Mouse (Mus musculus): ENCODE data around the gene Gpt2. TPM values are rescaled to one million over a fixed set of nuclear protein-coding genes. Genes with fewer than 3 reads are reported as not detected.
A peak's percentile ranks its signal among the peaks of the same experiment; 100 is the strongest.

The Gpt2 gene
- polyA plus RNA-seq, 1 experiment, result 29.1 TPM

GRCm38 (mm10) chr8:85462441-85462840 lies 29.9 kb upstream of the Gpt2 start:
- no peak overlapping the region for H3K9ac ChIP-seq (ENCODE audit: low read depth, poor library complexity, severe bottlenecking)

GRCm38 (mm10) chr8:85464316-85464715 lies 28.1 kb upstream of the Gpt2 start:
- TF ChIP-seq POLR2A (IDR thresholded peaks at IDR 0.05; ENCODE audit: insufficient read depth, low read length) (no peak), EP300 (IDR thresholded peaks at IDR 0.05; ENCODE audit: insufficient read depth, low read depth, low read length) (no peak), CTCF (IDR thresholded peaks at IDR 0.05; ENCODE audit: low read depth, low read length) (no peak)
- no peaks in the 10 kb centered on the region for H3K36me3 ChIP-seq (ENCODE audit: control insufficient read depth, insufficient read depth, low read length, poor library complexity, severe bottlenecking)
- no peak overlapping the region for H3K9ac ChIP-seq (ENCODE audit: low read depth, poor library complexity, severe bottlenecking)
- H3K9me3 ChIP-seq (replicated peaks; ENCODE audit: control insufficient read depth, insufficient read depth, low read length, poor library complexity, severe bottlenecking), result no peaks in the 10 kb centered on the region
- H3K4me3 ChIP-seq (ENCODE audit: low read depth, low read length), result no peak overlapping the region
- H3K27ac ChIP-seq (ENCODE audit: insufficient read depth, low read length), result no peak overlapping the region
- H3K4me1 ChIP-seq (ENCODE audit: control insufficient read depth, insufficient read depth, low read length), result peaks cover 2% of the 10 kb centered on the region
- no peaks in the 10 kb centered on the region for H3K27me3 ChIP-seq (ENCODE audit: control insufficient read depth, insufficient read depth, low read length, poor library complexity, severe bottlenecking)

More at GRCm38 (mm10) chr8:85462441-85462840, 29.9 kb upstream of the Gpt2 start:
- H3K27me3 ChIP-seq (ENCODE audit: control insufficient read depth, insufficient read depth, low read length, poor library complexity, severe bottlenecking), result no peaks in the 10 kb centered on the region
- no peak overlapping the region for H3K4me3 ChIP-seq (ENCODE audit: low read depth, low read length)
- H3K9me3 ChIP-seq (replicated peaks; ENCODE audit: control insufficient read depth, insufficient read depth, low read length, poor library complexity, severe bottlenecking), result no peaks in the 10 kb centered on the region
- TF ChIP-seq CTCF (IDR thresholded peaks at IDR 0.05; ENCODE audit: low read depth, low read length) (no peak), EP300 (IDR thresholded peaks at IDR 0.05; ENCODE audit: insufficient read depth, low read depth, low read length) (no peak), POLR2A (IDR thresholded peaks at IDR 0.05; ENCODE audit: insufficient read depth, low read length) (no peak)
- no peaks in the 10 kb centered on the region for H3K36me3 ChIP-seq (ENCODE audit: control insufficient read depth, insufficient read depth, low read length, poor library complexity, severe bottlenecking)
- H3K4me1 ChIP-seq (ENCODE audit: control insufficient read depth, insufficient read depth, low read length), result no peaks in the 10 kb centered on the region
- no peak overlapping the region for H3K27ac ChIP-seq (ENCODE audit: insufficient read depth, low read length)

DNA sequence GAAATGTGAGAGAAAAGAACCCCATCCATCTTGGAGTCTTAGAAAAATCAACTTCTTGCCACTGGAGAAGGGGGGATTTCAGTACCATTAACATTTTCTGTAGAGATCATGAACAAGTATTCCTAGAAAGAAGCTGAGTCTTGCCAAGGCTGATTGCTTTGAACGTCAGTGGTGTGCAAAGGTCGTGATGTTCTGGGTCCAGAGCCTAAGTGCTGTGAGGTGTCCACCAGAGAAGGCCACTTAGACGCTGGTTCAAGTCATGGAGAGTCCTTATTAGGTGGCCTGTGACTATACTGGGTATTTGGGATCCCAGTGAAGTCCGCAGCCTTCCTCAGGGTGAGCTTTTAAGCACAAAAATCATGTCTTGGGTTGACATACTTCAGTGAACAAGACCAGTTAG lies 26.3 kb upstream of the Gpt2 start:
- no peaks in the 10 kb centered on the region for H3K27me3 ChIP-seq (ENCODE audit: control insufficient read depth, insufficient read depth, low read length, poor library complexity, severe bottlenecking)
- TF ChIP-seq POLR2A (IDR thresholded peaks at IDR 0.05; ENCODE audit: insufficient read depth, low read length) (no peak), CTCF (IDR thresholded peaks at IDR 0.05; ENCODE audit: low read depth, low read length) (no peak), EP300 (IDR thresholded peaks at IDR 0.05; ENCODE audit: insufficient read depth, low read depth, low read length) (no peak)
- peaks cover 6% of the 10 kb centered on the region for H3K4me1 ChIP-seq (ENCODE audit: control insufficient read depth, insufficient read depth, low read length)
- H3K27ac ChIP-seq (ENCODE audit: insufficient read depth, low read length), result no peak overlapping the region
- no peak overlapping the region for H3K9ac ChIP-seq (ENCODE audit: low read depth, poor library complexity, severe bottlenecking)
- H3K4me3 ChIP-seq (ENCODE audit: low read depth, low read length), result no peak overlapping the region
- H3K36me3 ChIP-seq (ENCODE audit: control insufficient read depth, insufficient read depth, low read length, poor library complexity, severe bottlenecking), result no peaks in the 10 kb centered on the region
- no peaks in the 10 kb centered on the region for H3K9me3 ChIP-seq (replicated peaks; ENCODE audit: control insufficient read depth, insufficient read depth, low read length, poor library complexity, severe bottlenecking)

GRCm38 (mm10) chr8:85470753-85471152 lies 21.6 kb upstream of the Gpt2 start:
- Histone ChIP-seq H3K4me1 (ENCODE audit: control insufficient read depth, insufficient read depth, low read length) (peaks cover 8% of the 10 kb centered on the region), H3K9me3 (replicated peaks; ENCODE audit: control insufficient read depth, insufficient read depth, low read length, poor library complexity, severe bottlenecking) (no peaks in the 10 kb centered on the region; the same call in 1 of the 2 replicates), H3K9ac (ENCODE audit: low read depth, poor library complexity, severe bottlenecking) (no peak overlapping the region), H3K36me3 (ENCODE audit: control insufficient read depth, insufficient read depth, low read length, poor library complexity, severe bottlenecking) (no peaks in the 10 kb centered on the region), H3K4me3 (ENCODE audit: low read depth, low read length) (no peak overlapping the region), H3K27ac (ENCODE audit: insufficient read depth, low read length) (peak overlapping the region; percentile 4), H3K27me3 (ENCODE audit: control insufficient read depth, insufficient read depth, low read length, poor library complexity, severe bottlenecking) (no peaks in the 10 kb centered on the region)
- TF ChIP-seq EP300 (IDR thresholded peaks at IDR 0.05; ENCODE audit: insufficient read depth, low read depth, low read length) (no peak), POLR2A (IDR thresholded peaks at IDR 0.05; ENCODE audit: insufficient read depth, low read length) (no peak), CTCF (IDR thresholded peaks at IDR 0.05; ENCODE audit: low read depth, low read length) (no peak)

GRCm38 (mm10) chr8:85472800-85473199 lies 19.6 kb upstream of the Gpt2 start:
- Histone ChIP-seq H3K9me3 (replicated peaks; ENCODE audit: control insufficient read depth, insufficient read depth, low read length, poor library complexity, severe bottlenecking) (no peaks in the 10 kb centered on the region; the same call in 1 of the 2 replicates), H3K27me3 (ENCODE audit: control insufficient read depth, insufficient read depth, low read length, poor library complexity, severe bottlenecking) (no peaks in the 10 kb centered on the region), H3K4me1 (ENCODE audit: control insufficient read depth, insufficient read depth, low read length) (peaks cover 8% of the 10 kb centered on the region), H3K27ac (ENCODE audit: insufficient read depth, low read length) (peak overlapping the region; percentile 98), H3K9ac (ENCODE audit: low read depth, poor library complexity, severe bottlenecking) (peak overlapping the region; percentile 51), H3K4me3 (ENCODE audit: low read depth, low read length) (peak overlapping the region; percentile 5; the same call in 1 of the 2 replicates), H3K36me3 (ENCODE audit: control insufficient read depth, insufficient read depth, low read length, poor library complexity, severe bottlenecking) (no peaks in the 10 kb centered on the region)
- no peak for TF ChIP-seq CTCF (IDR thresholded peaks at IDR 0.05; ENCODE audit: low read depth, low read length)
- peak; percentile 1 for TF ChIP-seq POLR2A (IDR thresholded peaks at IDR 0.05; ENCODE audit: insufficient read depth, low read length)
- TF ChIP-seq EP300 (IDR thresholded peaks at IDR 0.05; ENCODE audit: insufficient read depth, low read depth, low read length), result peak; percentile 96

DNA sequence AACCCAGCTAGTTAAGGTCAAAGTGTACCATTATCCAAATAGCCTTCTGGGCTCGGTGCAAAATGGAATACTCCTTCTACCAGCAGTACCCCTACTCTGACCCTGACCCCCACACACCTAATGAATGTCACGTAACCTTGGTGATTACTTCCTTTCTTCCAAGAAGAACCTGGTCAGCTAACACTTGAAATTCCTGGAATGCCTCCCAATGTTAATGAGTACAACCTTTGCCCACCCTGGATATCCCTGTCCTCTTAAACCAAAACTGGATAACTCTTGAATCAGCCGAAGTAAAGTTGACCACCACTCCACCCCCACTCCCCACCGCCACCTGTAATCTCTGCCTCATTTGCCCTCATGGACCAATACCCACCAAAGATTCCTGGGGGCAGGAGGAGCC lies 19.1 kb upstream of the Gpt2 start:
- H3K4me1 ChIP-seq (ENCODE audit: control insufficient read depth, insufficient read depth, low read length), result peaks cover 10% of the 10 kb centered on the region
- H3K9ac ChIP-seq (ENCODE audit: low read depth, poor library complexity, severe bottlenecking), result peak overlapping the region; percentile 45; the same call in 1 of the 2 replicates
- no peaks in the 10 kb centered on the region for H3K36me3 ChIP-seq (ENCODE audit: control insufficient read depth, insufficient read depth, low read length, poor library complexity, severe bottlenecking)
- H3K9me3 ChIP-seq (replicated peaks; ENCODE audit: control insufficient read depth, insufficient read depth, low read length, poor library complexity, severe bottlenecking), result no peaks in the 10 kb centered on the region; the same call in 1 of the 2 replicates
- peak overlapping the region; percentile 98 for H3K27ac ChIP-seq (ENCODE audit: insufficient read depth, low read length)
- no peaks in the 10 kb centered on the region for H3K27me3 ChIP-seq (ENCODE audit: control insufficient read depth, insufficient read depth, low read length, poor library complexity, severe bottlenecking)
- peak overlapping the region; percentile 23; the same call in 1 of the 2 replicates for H3K4me3 ChIP-seq (ENCODE audit: low read depth, low read length)
- TF ChIP-seq EP300 (IDR thresholded peaks at IDR 0.05; ENCODE audit: insufficient read depth, low read depth, low read length), result no peak; the same call in 1 of the 2 replicates
- TF ChIP-seq CTCF (IDR thresholded peaks at IDR 0.05; ENCODE audit: low read depth, low read length), result no peak
- TF ChIP-seq POLR2A (IDR thresholded peaks at IDR 0.05; ENCODE audit: insufficient read depth, low read length), result no peak
